Mouse (Mus musculus) ES-E14 (cell line): ENCODE measurements around the gene Gopc.

ENCODE experiments used
- MAFK ChIP-seq: IDR thresholded peaks from 2 replicates; pipeline ENCODE4 v1.6.1; 2014; ENCODE audit warnings: mild to moderate bottlenecking, low read depth, low read length, inconsistent platforms; ENCODE audit not compliant: insufficient read depth
- ZNF384 ChIP-seq: IDR thresholded peaks from 2 replicates; pipeline ENCODE4 v1.6.1; 2012; ENCODE audit warnings: low read depth, low read length, inconsistent platforms

DNA sequence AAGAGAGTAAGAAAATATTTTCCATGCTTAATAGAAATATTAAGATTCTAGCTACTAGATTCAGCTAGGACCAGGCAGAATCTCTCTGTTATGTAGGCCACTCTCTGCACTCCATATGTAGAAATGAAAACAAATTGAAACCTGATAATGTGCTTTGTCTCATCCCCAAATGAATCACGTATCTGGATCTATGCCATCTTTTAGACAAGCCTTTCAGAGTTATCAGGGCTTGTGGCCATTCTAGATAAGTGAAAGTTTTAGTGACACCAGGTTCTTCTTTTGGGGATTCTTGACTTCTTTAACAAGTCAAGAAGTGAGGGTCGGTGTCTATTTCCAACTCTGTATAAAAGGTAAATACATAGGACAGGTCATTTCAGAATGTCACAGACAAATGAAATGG, 16.8 kb upstream of the Gopc start:
- TF ChIP-seq MAFK, result no peak
- no peak for TF ChIP-seq ZNF384
